Mouse (Mus musculus) lung, embryonic 14.5 days (tissue): ENCODE data around the gene Ilkap. TPM values are rescaled to one million over a fixed set of nuclear protein-coding genes. Genes with fewer than 3 reads are reported as not detected.

Experiments used
- ATAC-seq: fragments of 200-750 bp; cut with Nextera tagmentation; 2 replicates; pipeline ENCODE4 v1.8.0; 2017; ENCODE audit warnings: mild to moderate bottlenecking, moderate TSS enrichment, moderate library complexity; ENCODE audit not compliant: insufficient read depth
- DNase-seq: peaks from one replicate; pipeline ENCODE4 v3.0.0-alpha.2; 2015
- H3K27ac ChIP-seq: fragments of 300-500 bp; sonication (generic); 2 replicates; pipeline ENCODE4 v1.5.1; 2014; ENCODE audit warnings: low read depth, mild to moderate bottlenecking, moderate library complexity
- H3K27me3 ChIP-seq: fragments of 300-500 bp; sonication (generic); 2 replicates; pipeline ENCODE4 v1.6.1; 2014; ENCODE audit warnings: low read length, control low read depth; ENCODE audit not compliant: insufficient read depth
- H3K36me3 ChIP-seq: fragments of 300-500 bp; sonication (generic); 2 replicates; pipeline ENCODE4 v1.6.1; 2014; ENCODE audit warnings: control low read depth; ENCODE audit not compliant: insufficient read depth
- H3K4me1 ChIP-seq: fragments of 300-500 bp; sonication (generic); 2 replicates; pipeline ENCODE4 v1.6.1; 2014; ENCODE audit warnings: antibody characterized with exemption, control low read depth; ENCODE audit not compliant: insufficient read depth
- H3K4me2 ChIP-seq: fragments of 300-500 bp; sonication (generic); 2 replicates; pipeline ENCODE4 v1.6.1; 2014; ENCODE audit warnings: mild to moderate bottlenecking
- H3K4me3 ChIP-seq: fragments of 300-500 bp; sonication (generic); 2 replicates; pipeline ENCODE4 v1.5.1; 2014; ENCODE audit warnings: low read depth, low read length
- H3K9ac ChIP-seq: fragments of 300-500 bp; sonication (generic); 2 replicates; pipeline ENCODE4 v1.6.1; 2014
- H3K9me3 ChIP-seq: fragments of 300-500 bp; sonication (generic); 2 replicates; pipeline ENCODE4 v1.6.1; 2016; ENCODE audit warnings: low read depth, low read length, control low read depth
- CTCF ChIP-seq: IDR thresholded peaks from 2 replicates; pipeline ENCODE4 v1.5.1; 2016; ENCODE audit warnings: antibody characterized with exemption, low read depth
- WGBS: fragments of 180-500 bp; shearing (Covaris S2); extraction: QIAGEN DNeasy Blood & Tissue Kit; methylation state at CpG from one replicate; pipeline ENCODE4 v1.1.7; 2014; 5-methylcytosine and 5-hydroxymethylcytosine counted together
- polyA plus RNA-seq: library from polyadenylated mRNA; unstranded; fragments of >200 nt; fragmentation: Nextera tagmentation; extraction: Ambion mirVana; gene quantifications from 2 replicates; pipeline ENCODE4 v1.2.1, GENCODE M21; 2014

The Ilkap gene
- polyA plus RNA-seq, 1 experiment from 2014 or later = 144 TPM

- Histone ChIP-seq H3K27me3 (no peaks in the 10 kb centered on the region), H3K4me1 (no peaks in the 10 kb centered on the region), H3K4me3 (no peak overlapping the region), H3K36me3 (peaks cover 87% of the 10 kb centered on the region), H3K9ac (no peak overlapping the region), H3K9me3 (no peaks in the 10 kb centered on the region), H3K27ac (no peak overlapping the region), H3K4me2 (no peak overlapping the region)
- TF ChIP-seq CTCF = no peak
- DNase-seq = no peak
- ATAC-seq = no peak
- WGBS = 80% methylated on average over 6 of the region's 6 CpGs
These were observed 25.2 kb downstream of the Ilkap start for GRCm38 (mm10) chr1:91373414-91373835.

GRCm38 (mm10) chr1:91370055-91370454 lies 28.6 kb downstream of the Ilkap start:
- no peak for ATAC-seq
- WGBS = 81% methylated on average over 23 of the region's 23 CpGs
- Histone ChIP-seq H3K4me1 (no peaks in the 10 kb centered on the region), H3K9me3 (no peaks in the 10 kb centered on the region), H3K27ac (no peak overlapping the region), H3K27me3 (0 out of 2 replicates have a peak, but pooled peaks cover 5% of the 10 kb centered on the region), H3K4me2 (no peak overlapping the region), H3K9ac (no peak overlapping the region), H3K4me3 (no peak overlapping the region), H3K36me3 (peaks cover 53% of the 10 kb centered on the region)
- TF ChIP-seq CTCF = no peak
- no peak for DNase-seq

GRCm38 (mm10) chr1:91369408-91369807 lies 29.2 kb downstream of the Ilkap start:
- peaks cover 47% of the 10 kb centered on the region for H3K36me3 ChIP-seq
- TF ChIP-seq CTCF = no peak
- ATAC-seq (no peak), DNase-seq (no peak)
- H3K4me2 ChIP-seq = no peak overlapping the region
- 53% methylated on average over 4 of the region's 4 CpGs for WGBS
- H3K27me3 ChIP-seq = 0 out of 2 replicates have a peak, but pooled peaks cover 5% of the 10 kb centered on the region
- H3K27ac ChIP-seq = no peak overlapping the region
- H3K9ac ChIP-seq = no peak overlapping the region
- H3K4me3 ChIP-seq = no peak overlapping the region
- H3K9me3 ChIP-seq = peaks cover 3% of the 10 kb centered on the region; the same call in 1 of the 2 replicates
- H3K4me1 ChIP-seq = no peaks in the 10 kb centered on the region

- peak overlapping the region; percentile 96 for H3K4me2 ChIP-seq
- TF ChIP-seq CTCF = no peak
These were observed 31.3 kb downstream of the Ilkap start for GRCm38 (mm10) chr1:91367295-91367694.

GRCm38 (mm10) chr1:91366215-91367108 lies 32.2 kb downstream of the Ilkap start, which contains the start of gene Erfe:
Gene Erfe (plus strand): TSS chr1:91366430.
- Histone ChIP-seq H3K4me3 (peak within 1 kb of the TSS; percentile 50), H3K4me1 (no peaks in the 10 kb centered on the region), H3K27ac (no peak within 1 kb of the TSS), H3K27me3 (0 out of 2 replicates have a peak, but pooled peaks cover 5% of the 10 kb centered on the region), H3K9me3 (peaks cover 5% of the 10 kb centered on the region; the same call in 1 of the 2 replicates), H3K9ac (peak within 1 kb of the TSS; percentile 69), H3K36me3 (peaks cover 19% of the 10 kb centered on the region; the same call in 1 of the 2 replicates), H3K4me2 (peak within 1 kb of the TSS; percentile 96)
- peak; percentile 64 for ATAC-seq
- TF ChIP-seq CTCF = peak; percentile 69
- peak; percentile 83 for DNase-seq
- WGBS = under 1% methylated on average over 68 of the region's 68 CpGs

More at GRCm38 (mm10) chr1:91367295-91367694, 31.3 kb downstream of the Ilkap start:
- DNase-seq = no peak
- no peaks in the 10 kb centered on the region for H3K4me1 ChIP-seq
- H3K4me3 ChIP-seq = no peak overlapping the region
- peaks cover 5% of the 10 kb centered on the region; the same call in 1 of the 2 replicates for H3K9me3 ChIP-seq
- H3K9ac ChIP-seq = no peak overlapping the region
- 0 out of 2 replicates have a peak, but pooled peaks cover 5% of the 10 kb centered on the region for H3K27me3 ChIP-seq
- peaks cover 26% of the 10 kb centered on the region for H3K36me3 ChIP-seq
- 92% methylated on average over 3 of the region's 3 CpGs for WGBS
- no peak for ATAC-seq
- H3K27ac ChIP-seq = no peak overlapping the region

- 0 out of 2 replicates have a peak, but pooled peaks cover 5% of the 10 kb centered on the region for H3K27me3 ChIP-seq
- peaks cover 5% of the 10 kb centered on the region; the same call in 1 of the 2 replicates for H3K9me3 ChIP-seq
- peak overlapping the region; percentile 50 for H3K4me3 ChIP-seq
- no peak for TF ChIP-seq CTCF
- H3K4me1 ChIP-seq = no peaks in the 10 kb centered on the region
- no peak overlapping the region for H3K27ac ChIP-seq
- H3K4me2 ChIP-seq = peak overlapping the region; percentile 96
- ATAC-seq (peak; percentile 10; the same call in 1 of the 2 replicates), DNase-seq (peak; percentile 37)
- peaks cover 13% of the 10 kb centered on the region; the same call in 1 of the 2 replicates for H3K36me3 ChIP-seq
- peak overlapping the region; percentile 69; the same call in 1 of the 2 replicates for H3K9ac ChIP-seq
- 18% methylated on average over 8 of the region's 8 CpGs for WGBS
These were observed 32.8 kb downstream of the Ilkap start for GRCm38 (mm10) chr1:91365816-91366214.
